Comparison of ENCODE assay signal across 12 mouse cellular contexts in the genomic region with DNA sequence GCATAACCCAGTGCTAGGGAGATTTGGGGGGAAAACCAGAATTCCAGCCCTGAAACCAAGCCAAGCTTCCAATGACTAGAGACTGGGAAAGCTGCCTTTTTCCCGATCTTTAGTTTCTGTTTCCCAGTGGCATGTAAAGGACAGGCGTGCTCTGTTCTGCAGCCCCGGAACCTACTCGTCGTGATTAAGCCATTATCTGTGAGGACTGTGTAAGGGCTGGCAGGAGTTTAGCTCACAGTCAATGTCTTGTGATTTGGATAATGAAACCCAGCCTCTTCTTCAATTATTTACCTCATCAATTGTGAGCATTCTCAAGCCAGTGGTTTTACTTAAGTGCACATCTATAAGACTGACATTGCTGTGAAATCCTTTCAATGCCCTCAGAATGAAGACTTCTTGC.
"Had no signal": no experiment of that assay in that cellular context is flagged by ENCODE, and none has a peak within 500 bp of the region (broad histone marks: within the 10 kb centered on the region; RNA-seq: fewer than 3 reads in every experiment).

No protein-coding gene starts in this region.

- H3K27ac ChIP-seq: layer of hippocampus, adult 2 months; limb, embryonic 13.5 days; liver, embryonic 15.5 days; lung, embryonic 15.5 days; midbrain, embryonic 13.5 days; neural tube, embryonic 15.5 days; stomach, postnatal 0 days had no signal

- H3K36me3 ChIP-seq: limb, embryonic 13.5 days; liver, embryonic 15.5 days; lung, embryonic 15.5 days; midbrain, embryonic 13.5 days; neural tube, embryonic 15.5 days had no signal

- H3K4me3 ChIP-seq: layer of hippocampus, adult 2 months; limb, embryonic 13.5 days; liver, embryonic 15.5 days; lung, embryonic 15.5 days; midbrain, embryonic 13.5 days; neural tube, embryonic 15.5 days had no signal

- ATAC-seq: midbrain, embryonic 13.5 days had no signal

- DNase-seq: kidney, postnatal 10 days; kidney, postnatal 4 days; left cerebral cortex, postnatal 4 days; right cerebral cortex, adult 18-20 months; thymus, postnatal 14 days had no signal

- H3K4me2 ChIP-seq: limb, embryonic 13.5 days; liver, embryonic 15.5 days; lung, embryonic 15.5 days; midbrain, embryonic 13.5 days; neural tube, embryonic 15.5 days had no signal

- H3K27me3 ChIP-seq: limb, embryonic 13.5 days; lung, embryonic 15.5 days; midbrain, embryonic 13.5 days; neural tube, embryonic 15.5 days had no signal

- H3K9me3 ChIP-seq: limb, embryonic 13.5 days; liver, embryonic 15.5 days; lung, embryonic 15.5 days; midbrain, embryonic 13.5 days; neural tube, embryonic 15.5 days had no signal

- H3K9ac ChIP-seq: limb, embryonic 13.5 days; liver, embryonic 15.5 days; lung, embryonic 15.5 days; midbrain, embryonic 13.5 days; neural tube, embryonic 15.5 days had no signal

- H3K4me1 ChIP-seq: limb, embryonic 13.5 days; liver, embryonic 15.5 days; lung, embryonic 15.5 days; neural tube, embryonic 15.5 days had no signal
